Mouse (Mus musculus): ENCODE measurements at regions not wholly inside any gene's neighbourhood (a gene's known extent, or its start where the extent isn't known, plus 50 kb on each side); places are given as distances from the start of the nearest gene placed in this dataset.

DNA sequence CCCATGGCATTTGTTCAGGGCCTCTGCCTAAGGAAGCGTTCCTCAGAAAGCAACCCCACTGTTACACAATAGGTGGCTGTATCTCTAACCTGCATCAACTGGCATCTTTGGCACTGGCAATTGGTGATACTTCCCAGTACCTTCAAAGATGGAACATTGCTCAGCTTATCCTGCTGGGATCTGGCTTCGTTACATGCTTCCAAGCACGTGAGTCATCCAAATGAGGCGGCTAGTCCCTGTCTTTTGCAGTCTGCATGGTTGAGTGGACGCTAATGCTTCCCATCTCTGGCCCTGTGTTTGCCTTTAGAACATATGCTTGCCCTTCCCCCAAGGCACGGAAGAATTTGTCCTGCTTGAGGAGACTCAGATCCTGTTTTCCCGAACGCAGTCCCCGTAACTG, 380.2 kb downstream of the Atp23 start:
- H3K27me3 ChIP-seq (ENCODE audit: control insufficient read depth, insufficient read depth, low read length, poor library complexity, severe bottlenecking) = no peaks in the 10 kb centered on the region
- no peaks in the 10 kb centered on the region for H3K36me3 ChIP-seq (ENCODE audit: control insufficient read depth, insufficient read depth, low read length, poor library complexity, severe bottlenecking)
- DNase-seq (ENCODE audit: low read depth, low spot score) = no peak

DNA sequence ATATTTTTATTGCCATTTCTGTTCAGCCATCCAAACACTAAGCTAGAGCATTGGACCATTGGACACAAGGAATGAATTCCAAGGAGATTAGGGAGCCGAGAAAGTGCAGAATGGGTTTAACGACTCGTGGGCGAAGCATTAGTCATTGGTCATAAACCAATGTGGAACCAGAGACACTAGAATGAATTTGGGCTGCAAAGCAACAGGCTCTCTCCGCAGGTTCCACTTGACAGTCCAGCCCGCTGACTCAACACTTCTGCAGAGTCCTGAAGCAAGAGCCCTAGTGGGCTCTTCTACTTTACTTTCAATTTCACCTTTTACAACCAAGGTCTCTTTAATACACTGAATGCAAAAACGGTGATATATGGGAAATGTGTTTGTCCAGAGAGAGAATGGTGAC, 388.0 kb downstream of the Atp23 start:
- no peaks in the 10 kb centered on the region for H3K27me3 ChIP-seq (ENCODE audit: control insufficient read depth, insufficient read depth, low read length, poor library complexity, severe bottlenecking)
- no peaks in the 10 kb centered on the region for H3K36me3 ChIP-seq (ENCODE audit: control insufficient read depth, insufficient read depth, low read length, poor library complexity, severe bottlenecking)
- DNase-seq (ENCODE audit: low read depth, low spot score) = no peak

DNA sequence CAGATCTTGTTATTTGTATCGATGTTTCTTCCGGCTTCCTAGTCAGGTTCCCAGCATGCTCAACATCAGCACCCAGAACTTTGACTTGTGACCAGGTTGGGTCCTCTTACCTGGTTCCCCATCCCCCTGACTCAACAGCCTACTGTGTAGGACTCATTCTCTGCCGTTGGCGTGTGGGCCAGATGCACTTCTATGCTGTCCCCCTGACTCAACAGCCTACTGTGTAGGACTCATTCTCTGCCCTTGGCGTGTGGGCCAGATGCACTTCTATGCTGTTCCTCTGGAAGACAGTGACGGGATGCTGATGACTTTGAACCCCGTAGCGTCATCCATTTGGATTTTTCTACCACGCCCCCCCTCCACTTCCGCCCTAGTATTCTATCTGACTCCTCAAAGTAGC, 389.6 kb downstream of the Atp23 start:
- H3K27me3 ChIP-seq (ENCODE audit: control insufficient read depth, insufficient read depth, low read length, poor library complexity, severe bottlenecking) = no peaks in the 10 kb centered on the region
- no peaks in the 10 kb centered on the region for H3K36me3 ChIP-seq (ENCODE audit: control insufficient read depth, insufficient read depth, low read length, poor library complexity, severe bottlenecking)
- DNase-seq (ENCODE audit: low read depth, low spot score) = no peak

DNA sequence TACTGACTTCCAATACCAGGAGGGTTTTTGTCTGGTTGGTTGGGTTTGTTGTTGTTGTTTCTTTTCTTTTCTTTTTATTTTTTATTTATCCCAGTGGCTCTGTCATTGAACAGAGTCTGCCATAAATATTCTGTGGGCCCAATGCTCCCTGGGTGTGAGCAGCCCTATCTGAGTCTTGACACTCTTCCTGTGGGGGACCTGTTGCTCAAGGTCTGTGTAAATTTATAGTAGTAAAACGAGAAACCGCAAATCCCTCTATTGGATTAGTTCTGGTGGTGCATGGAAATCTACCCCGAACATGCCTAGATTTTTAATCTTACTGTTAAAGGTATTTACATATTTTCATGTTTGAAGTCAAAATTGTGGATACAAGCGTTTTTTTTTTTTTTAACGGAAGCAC, 395.2 kb downstream of the Atp23 start:
- no peak for DNase-seq (ENCODE audit: low read depth, low spot score)
- no peaks in the 10 kb centered on the region; the same call in 1 of the 2 replicates for H3K36me3 ChIP-seq (ENCODE audit: control insufficient read depth, insufficient read depth, low read length, poor library complexity, severe bottlenecking)
- no peaks in the 10 kb centered on the region for H3K27me3 ChIP-seq (ENCODE audit: control insufficient read depth, insufficient read depth, low read length, poor library complexity, severe bottlenecking)

DNA sequence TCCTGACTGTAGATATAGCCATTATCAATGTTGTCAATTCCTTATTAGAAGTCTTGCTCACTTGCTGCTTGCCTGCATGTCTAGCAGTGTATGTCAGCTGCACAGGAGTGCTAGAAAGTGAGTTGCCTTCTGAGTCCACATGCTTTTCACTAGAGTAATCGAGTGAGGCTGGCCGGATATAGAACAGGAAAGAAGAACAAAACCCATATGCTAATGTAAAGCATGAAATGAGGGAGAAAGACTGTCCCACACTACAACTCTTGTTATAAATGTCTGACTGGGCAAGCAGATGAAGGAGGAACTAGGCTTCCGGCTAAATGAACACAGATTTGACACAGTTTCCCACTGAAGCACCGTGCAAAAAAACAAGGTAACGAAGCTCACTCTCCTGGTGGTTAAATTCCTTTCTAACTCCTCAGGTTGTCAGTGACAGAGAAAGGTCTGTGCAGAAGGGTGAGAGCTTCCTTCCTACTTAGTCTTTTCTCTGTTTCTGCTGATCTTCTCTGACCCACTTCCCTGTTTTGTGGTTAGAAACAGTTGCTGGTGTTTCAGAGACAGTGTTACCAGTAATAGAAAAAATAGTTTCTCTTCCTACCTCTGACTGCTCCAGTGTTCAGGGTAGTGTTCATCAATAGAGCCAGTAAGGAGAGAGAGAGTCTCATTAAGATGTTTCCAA, 399.0 kb downstream of the Atp23 start:
- peak; percentile 81 for DNase-seq (ENCODE audit: low read depth, low spot score)
- Histone ChIP-seq H3K36me3 (ENCODE audit: control insufficient read depth, insufficient read depth, low read length, poor library complexity, severe bottlenecking) (no peaks in the 10 kb centered on the region; the same call in 1 of the 2 replicates), H3K27me3 (ENCODE audit: control insufficient read depth, insufficient read depth, low read length, poor library complexity, severe bottlenecking) (no peaks in the 10 kb centered on the region)

DNA sequence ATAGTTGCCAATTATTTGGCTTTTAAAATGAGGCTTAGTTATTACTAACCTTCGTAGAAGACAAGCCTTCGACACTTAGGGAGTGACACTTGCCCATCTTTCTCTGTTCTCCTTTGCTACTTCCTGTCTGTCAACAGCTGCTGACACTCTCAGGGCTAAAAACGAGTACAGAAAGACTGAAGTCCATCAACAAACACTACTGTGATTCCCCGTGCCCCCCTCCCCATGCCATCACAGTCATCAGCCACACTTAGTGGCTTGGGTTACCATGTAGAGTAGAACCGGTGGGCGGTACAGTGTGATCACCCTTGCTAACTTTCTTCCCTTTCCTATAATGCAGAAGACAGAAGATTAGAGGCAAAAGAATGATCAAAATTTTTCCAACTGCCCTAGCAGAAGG, 402.4 kb downstream of the Atp23 start:
- peak; percentile 72 for DNase-seq (ENCODE audit: low read depth, low spot score)
- Histone ChIP-seq H3K36me3 (ENCODE audit: control insufficient read depth, insufficient read depth, low read length, poor library complexity, severe bottlenecking) (no peaks in the 10 kb centered on the region; the same call in 1 of the 2 replicates), H3K27me3 (ENCODE audit: control insufficient read depth, insufficient read depth, low read length, poor library complexity, severe bottlenecking) (no peaks in the 10 kb centered on the region)

DNA sequence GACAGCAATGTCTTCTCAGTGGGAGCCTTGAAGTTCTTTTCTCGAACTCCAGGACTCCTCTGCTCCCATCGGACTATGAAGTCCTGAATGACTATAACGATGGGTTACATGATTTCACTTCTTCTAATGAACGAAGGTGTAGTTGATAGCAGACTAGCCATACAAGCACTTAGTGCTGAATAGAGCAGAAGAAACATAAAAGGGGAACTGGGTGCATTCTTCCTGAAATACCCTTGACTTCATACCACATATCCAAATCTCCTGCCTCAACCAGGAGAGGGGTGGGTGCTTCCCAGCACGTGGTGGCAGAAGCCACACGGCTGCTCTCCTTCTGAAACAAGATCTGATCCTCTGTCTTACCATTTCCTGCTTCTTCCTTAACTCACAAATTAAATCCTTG, 407.4 kb downstream of the Atp23 start:
- Histone ChIP-seq H3K27me3 (ENCODE audit: control insufficient read depth, insufficient read depth, low read length, poor library complexity, severe bottlenecking) (no peaks in the 10 kb centered on the region), H3K36me3 (ENCODE audit: control insufficient read depth, insufficient read depth, low read length, poor library complexity, severe bottlenecking) (no peaks in the 10 kb centered on the region)
- DNase-seq (ENCODE audit: low read depth, low spot score) = peak; percentile 18

DNA sequence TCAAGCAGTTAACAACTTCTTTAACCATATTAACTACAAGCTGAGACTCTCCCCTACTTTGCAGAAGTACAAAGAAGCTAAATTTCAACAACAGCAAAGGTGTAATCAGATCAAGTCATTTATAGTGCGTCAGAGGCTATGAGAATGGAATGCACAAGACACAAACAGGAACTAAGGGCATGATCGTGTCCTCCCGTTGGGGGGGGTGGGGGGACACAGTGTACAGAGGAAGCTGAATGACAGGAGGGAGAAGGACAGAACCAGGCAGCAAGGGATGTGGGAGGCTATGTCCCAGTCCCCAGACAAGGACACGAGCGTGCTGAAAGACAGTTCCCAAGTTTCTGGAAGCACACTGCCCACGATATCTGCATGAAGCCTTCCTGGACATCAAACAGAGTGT, 408.9 kb downstream of the Atp23 start:
- DNase-seq (ENCODE audit: low read depth, low spot score) = peak; percentile 53
- Histone ChIP-seq H3K27me3 (ENCODE audit: control insufficient read depth, insufficient read depth, low read length, poor library complexity, severe bottlenecking) (no peaks in the 10 kb centered on the region), H3K36me3 (ENCODE audit: control insufficient read depth, insufficient read depth, low read length, poor library complexity, severe bottlenecking) (no peaks in the 10 kb centered on the region)

DNA sequence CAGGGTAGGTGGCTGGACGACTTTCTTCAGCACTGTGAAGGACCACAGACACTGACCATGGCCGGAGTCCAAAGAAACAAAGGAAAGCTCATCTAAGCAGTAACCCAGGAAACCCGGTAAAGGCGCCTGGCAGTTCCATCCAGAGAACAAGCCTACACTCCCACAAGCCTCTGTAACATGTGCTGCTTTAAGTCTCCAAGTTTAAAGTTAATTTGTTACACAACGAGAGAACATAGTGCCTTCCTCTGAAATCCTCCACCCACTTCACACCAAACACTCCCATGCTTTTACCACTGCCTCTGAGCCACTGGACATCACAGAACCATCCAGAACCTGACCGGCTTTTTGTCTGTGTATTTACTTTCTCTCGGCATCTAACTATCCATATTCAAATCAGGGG, 416.0 kb downstream of the Atp23 start:
- Histone ChIP-seq H3K27me3 (ENCODE audit: control insufficient read depth, insufficient read depth, low read length, poor library complexity, severe bottlenecking) (no peaks in the 10 kb centered on the region), H3K36me3 (ENCODE audit: control insufficient read depth, insufficient read depth, low read length, poor library complexity, severe bottlenecking) (no peaks in the 10 kb centered on the region)
- no peak for DNase-seq (ENCODE audit: low read depth, low spot score)

DNA sequence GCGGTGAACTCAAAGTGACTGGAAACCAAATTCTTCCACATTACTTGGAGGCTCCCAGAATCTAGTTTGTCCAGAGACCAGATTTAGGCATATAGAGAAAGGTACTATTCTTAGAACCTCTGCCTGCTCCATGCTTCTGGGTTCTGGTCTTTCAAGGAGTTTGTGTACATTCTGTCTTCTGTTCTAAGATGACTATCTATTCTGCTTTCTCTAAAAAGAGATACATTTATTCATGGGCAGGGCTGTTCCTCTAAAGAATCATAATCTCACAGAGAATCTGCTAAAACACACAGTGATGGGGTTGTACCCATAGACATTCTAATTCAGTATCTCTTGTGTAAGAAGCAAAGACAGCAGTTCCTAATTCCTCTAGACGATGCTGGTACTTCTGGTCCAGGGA, 417.7 kb downstream of the Atp23 start:
- Histone ChIP-seq H3K27me3 (ENCODE audit: control insufficient read depth, insufficient read depth, low read length, poor library complexity, severe bottlenecking) (no peaks in the 10 kb centered on the region), H3K36me3 (ENCODE audit: control insufficient read depth, insufficient read depth, low read length, poor library complexity, severe bottlenecking) (no peaks in the 10 kb centered on the region)
- no peak for DNase-seq (ENCODE audit: low read depth, low spot score)

DNA sequence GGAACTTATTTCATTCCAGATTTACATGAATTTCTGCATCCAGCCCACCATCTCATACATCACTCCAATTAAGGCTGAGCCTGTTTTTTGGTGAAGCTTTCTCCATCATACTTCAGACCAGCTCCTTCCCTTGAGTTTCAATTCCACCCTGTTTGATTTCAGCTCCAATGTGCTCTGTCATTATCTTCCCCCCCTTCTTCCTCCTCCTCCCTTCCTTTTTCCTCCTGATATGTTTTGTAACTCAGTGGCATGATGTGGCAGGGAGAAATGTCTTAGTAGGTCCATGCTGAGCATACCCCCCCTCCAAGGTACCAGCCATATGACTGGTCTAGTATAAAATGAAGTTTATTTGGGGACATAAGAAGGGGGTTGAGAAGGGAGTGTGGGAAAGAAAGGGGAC, 420.8 kb downstream of the Atp23 start:
- Histone ChIP-seq H3K36me3 (ENCODE audit: control insufficient read depth, insufficient read depth, low read length, poor library complexity, severe bottlenecking) (no peaks in the 10 kb centered on the region), H3K27me3 (ENCODE audit: control insufficient read depth, insufficient read depth, low read length, poor library complexity, severe bottlenecking) (no peaks in the 10 kb centered on the region)
- DNase-seq (ENCODE audit: low read depth, low spot score) = no peak

DNA sequence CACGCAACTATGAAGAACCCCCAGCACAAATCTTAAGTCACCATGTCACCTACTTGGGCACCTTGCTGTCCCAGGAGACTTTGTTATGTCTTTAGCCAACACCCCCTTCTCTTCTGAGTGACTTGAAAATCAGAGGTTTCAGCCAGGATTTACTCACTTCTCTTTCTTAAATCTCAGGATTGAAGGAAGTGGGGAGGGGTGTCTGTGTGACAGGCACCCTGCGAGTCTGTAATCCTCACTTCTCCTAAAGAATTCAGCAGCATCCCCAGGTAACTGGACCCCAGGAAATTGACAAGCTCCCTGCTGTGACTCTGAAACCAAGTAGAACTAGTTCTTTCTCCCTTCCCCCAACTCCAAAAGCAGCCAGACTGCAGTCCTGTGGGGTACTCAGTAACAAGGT, 421.4 kb downstream of the Atp23 start:
- Histone ChIP-seq H3K27me3 (ENCODE audit: control insufficient read depth, insufficient read depth, low read length, poor library complexity, severe bottlenecking) (no peaks in the 10 kb centered on the region), H3K36me3 (ENCODE audit: control insufficient read depth, insufficient read depth, low read length, poor library complexity, severe bottlenecking) (no peaks in the 10 kb centered on the region)
- no peak for DNase-seq (ENCODE audit: low read depth, low spot score)

DNA sequence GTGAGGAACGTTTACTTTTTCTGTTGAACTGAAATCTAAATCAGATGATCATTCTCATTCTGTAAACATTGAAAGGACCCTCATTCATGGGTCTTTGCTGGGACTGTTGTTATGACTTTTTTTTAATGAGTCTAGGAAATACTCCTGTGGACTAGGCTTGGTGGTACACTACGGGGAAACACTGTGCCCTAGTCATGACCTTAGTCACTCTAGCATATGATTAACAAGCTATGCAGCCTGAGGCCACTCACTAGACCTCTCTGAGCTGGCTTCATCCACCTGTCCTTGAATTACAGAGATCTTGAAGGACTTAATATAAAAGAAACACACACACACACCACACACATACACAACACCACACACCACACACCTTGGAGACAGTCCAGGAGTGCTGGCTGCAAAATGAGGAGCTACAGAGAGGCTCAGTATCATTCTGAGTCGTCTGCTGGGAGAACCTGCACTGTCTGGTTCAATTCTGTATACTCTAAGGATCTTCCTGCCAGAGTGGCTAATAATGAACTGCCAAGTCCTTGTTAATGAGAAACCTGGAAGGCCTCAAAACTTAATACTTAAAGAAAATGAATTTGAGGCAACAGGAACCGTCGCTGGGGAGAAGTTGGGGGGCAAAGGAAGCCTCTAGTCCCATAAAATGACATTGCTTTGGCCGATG, 428.0 kb downstream of the Atp23 start:
- H3K27me3 ChIP-seq (ENCODE audit: control insufficient read depth, insufficient read depth, low read length, poor library complexity, severe bottlenecking) = no peaks in the 10 kb centered on the region
- H3K36me3 ChIP-seq (ENCODE audit: control insufficient read depth, insufficient read depth, low read length, poor library complexity, severe bottlenecking) = no peaks in the 10 kb centered on the region
- DNase-seq (ENCODE audit: low read depth, low spot score) = no peak

DNA sequence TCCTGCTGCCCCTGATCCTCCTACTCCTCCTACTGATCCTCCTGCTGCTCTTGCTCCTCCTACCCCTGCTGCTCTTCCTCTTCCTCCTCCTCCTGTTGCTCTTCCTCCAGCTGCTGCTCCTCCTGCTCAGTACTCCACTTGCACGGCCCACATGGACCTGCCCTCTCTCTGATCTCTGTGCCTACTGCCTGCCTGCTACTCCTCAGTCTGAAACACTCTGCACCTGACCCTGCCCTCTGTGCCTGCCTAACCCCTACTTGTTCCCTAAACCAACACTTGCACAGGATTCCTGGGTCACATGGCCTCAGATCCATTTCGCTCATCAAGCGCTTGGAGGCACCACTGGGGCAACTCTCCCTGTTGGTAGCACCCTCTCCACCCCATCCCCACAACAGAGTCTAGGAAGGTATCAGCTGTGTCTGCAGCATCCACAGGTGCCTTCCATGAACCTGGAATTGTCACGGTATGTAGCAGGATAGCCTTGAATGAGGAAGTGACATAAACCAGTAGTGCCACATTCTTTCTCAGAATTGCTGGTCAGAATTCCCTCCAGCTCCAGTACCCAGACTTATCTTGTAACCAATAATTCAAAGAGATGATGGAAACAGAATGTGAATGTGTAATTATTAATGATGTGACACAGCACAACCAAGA, 430.2 kb downstream of the Atp23 start:
- Histone ChIP-seq H3K27me3 (ENCODE audit: control insufficient read depth, insufficient read depth, low read length, poor library complexity, severe bottlenecking) (no peaks in the 10 kb centered on the region), H3K36me3 (ENCODE audit: control insufficient read depth, insufficient read depth, low read length, poor library complexity, severe bottlenecking) (no peaks in the 10 kb centered on the region)
- DNase-seq (ENCODE audit: low read depth, low spot score) = no peak

DNA sequence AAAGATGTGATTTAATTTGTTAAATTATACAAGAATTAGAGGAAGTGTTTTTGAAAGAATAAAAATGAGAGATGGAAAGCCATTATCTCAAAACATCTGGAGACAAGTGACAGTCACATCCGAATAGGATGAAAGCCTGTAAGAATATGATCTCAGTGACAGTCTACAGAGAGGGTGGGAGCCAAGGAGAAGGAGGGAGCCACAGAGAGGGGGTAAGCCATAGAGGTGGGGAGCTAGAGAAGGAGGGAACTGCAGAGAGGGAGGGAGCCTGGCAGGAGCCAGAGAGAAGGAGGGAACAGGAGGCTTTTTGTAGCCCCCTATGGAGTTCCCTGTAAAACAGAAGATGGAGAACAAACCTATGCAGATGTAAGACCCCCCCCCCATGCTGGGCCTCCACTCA, 438.4 kb downstream of the Atp23 start:
- no peak for DNase-seq (ENCODE audit: low read depth, low spot score)
- Histone ChIP-seq H3K36me3 (ENCODE audit: control insufficient read depth, insufficient read depth, low read length, poor library complexity, severe bottlenecking) (no peaks in the 10 kb centered on the region), H3K27me3 (ENCODE audit: control insufficient read depth, insufficient read depth, low read length, poor library complexity, severe bottlenecking) (no peaks in the 10 kb centered on the region)
